Mouse (Mus musculus): ENCODE measurements around the gene Zfp462. TPM values are rescaled to one million over a fixed set of nuclear protein-coding genes. Genes with fewer than 3 reads are reported as not detected.

Zfp462 gene
- polyA plus RNA-seq, 1 experiment = 8.4 TPM

DNA sequence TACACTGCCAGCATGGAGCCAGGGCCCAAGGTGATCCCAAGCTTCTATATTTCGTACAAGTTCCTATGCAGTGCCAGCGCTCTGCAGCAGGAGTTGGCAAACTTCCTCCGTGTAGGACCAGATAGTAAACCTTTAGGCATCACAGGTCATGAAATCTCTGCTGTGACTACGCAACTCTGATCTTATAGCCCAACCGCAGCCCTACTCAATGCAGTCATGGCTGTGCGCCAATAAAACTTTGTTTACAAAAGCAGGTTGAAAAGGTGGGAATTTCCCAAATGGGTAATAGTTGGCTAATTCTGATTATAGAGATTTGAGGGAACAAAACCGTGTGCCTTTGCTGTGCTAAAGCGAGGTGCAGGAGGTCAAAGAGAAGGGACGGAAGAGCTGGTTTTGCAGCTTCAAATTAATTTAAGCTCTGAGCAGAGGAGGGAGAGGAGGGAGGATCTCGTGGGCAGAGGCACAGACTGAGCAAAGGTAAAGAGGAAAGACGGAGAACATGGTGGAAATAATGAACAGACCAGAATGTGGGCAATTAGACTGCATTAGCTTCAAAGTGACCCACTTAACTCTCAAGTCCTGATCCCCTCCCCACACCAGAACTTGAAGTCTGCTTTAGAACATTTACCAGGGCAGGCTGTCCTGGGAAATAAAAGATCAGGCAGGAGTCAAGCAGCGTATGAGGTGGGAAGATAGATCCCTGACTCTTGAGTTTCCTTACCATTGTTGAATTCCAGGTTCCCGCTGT is 183.4 kb downstream of the Zfp462 start:
- H3K4me1 ChIP-seq (ENCODE audit: control insufficient read depth, insufficient read depth, low read length) = no peaks in the 10 kb centered on the region
- TF ChIP-seq POLR2A (IDR thresholded peaks at IDR 0.05; ENCODE audit: borderline replicate concordance, extremely low read depth, low read depth, low read length) (no peak), CTCF (IDR thresholded peaks at IDR 0.05; ENCODE audit: insufficient read depth, low read length) (no peak)
- DNase-seq = no peak
- no peak overlapping the region for H3K4me3 ChIP-seq (replicated peaks; ENCODE audit: extremely low read depth, low read depth, low read length)
- WGBS = 79% methylated on average over 13 of the region's 13 CpGs

All from lung, adult 2 months (tissue).